Mouse (Mus musculus) kidney, postnatal 4 days (tissue): ENCODE measurements around the gene Hbq1a.
A peak's percentile ranks its signal among the peaks of the same experiment; 100 is the strongest.
"Not testable (repeated sequence)": the region's sequence is repeated elsewhere in the genome, so short reads cannot be mapped to it uniquely, and the experiment has no call there.

Experiments used
- DNase-seq, 2 experiments: peaks; one replicate each; pipeline ENCODE4 v3.0.0; 2021; ENCODE audit warnings: mixed read lengths in 2 of 2

Gene Hbq1a

GRCm38 (mm10) chr11:32285031-32285775 lies 14.7 kb upstream of the Hbq1a start:
- no peak for DNase-seq

GRCm38 (mm10) chr11:32285887-32286286 lies 14.0 kb upstream of the Hbq1a start:
- not testable (repeated sequence) for DNase-seq

GRCm38 (mm10) chr11:32286695-32287492 lies 13.0 kb upstream of the Hbq1a start, which contains the start of gene Hbq1b:
Gene Hbq1b (plus strand): TSS chr11:32286965.
- DNase-seq: peak; percentile 87 to 90

GRCm38 (mm10) chr11:32287493-32287825 lies 12.4 kb upstream of the Hbq1a start:
- DNase-seq: no peak

DNA sequence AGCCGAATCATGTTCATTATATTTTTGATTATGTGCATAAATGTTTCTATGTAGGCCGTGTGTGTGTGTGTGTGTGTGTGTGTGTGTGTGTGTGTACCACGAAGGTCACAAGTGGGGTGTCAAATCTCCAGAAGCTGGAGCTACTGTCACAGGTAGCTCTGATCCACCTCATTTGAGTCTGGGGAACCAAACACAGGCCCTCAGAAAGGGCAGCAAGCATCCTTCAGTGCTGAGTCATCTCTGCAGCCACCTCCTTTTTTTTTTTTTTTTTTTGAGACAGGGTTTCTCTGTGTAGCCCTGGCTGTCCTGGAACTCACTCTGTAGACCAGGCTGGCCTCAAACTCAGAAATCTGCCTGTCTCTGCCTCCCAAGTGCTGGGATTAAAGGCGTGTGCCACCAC lies 7.0 kb upstream of the Hbq1a start:
- not testable (repeated sequence) for DNase-seq

GRCm38 (mm10) chr11:32293479-32293878 lies 6.4 kb upstream of the Hbq1a start:
- DNase-seq: not testable (repeated sequence)

DNA sequence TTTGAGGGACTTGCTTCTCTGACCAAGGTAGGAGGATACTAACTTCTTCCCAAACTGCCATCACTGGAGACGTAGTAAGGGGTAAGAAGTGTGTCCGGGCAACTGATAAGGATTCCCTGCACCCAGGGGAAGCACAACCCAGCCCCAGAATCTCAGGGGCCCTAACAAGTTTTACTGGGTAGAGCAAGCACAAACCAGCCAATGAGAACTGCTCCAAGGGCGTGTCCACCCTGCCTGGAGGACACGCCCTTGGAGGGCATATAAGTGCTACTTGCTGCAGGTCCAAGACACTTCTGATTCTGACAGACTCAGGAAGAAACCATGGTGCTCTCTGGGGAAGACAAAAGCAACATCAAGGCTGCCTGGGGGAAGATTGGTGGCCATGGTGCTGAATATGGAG lies 3.7 kb upstream of the Hbq1a start, which contains the start of gene Hba-a2:
Gene Hba-a2, plus strand, starts transcription at position 287 of the 400 bp plus-strand sequence.
- not testable (repeated sequence) for DNase-seq

DNA sequence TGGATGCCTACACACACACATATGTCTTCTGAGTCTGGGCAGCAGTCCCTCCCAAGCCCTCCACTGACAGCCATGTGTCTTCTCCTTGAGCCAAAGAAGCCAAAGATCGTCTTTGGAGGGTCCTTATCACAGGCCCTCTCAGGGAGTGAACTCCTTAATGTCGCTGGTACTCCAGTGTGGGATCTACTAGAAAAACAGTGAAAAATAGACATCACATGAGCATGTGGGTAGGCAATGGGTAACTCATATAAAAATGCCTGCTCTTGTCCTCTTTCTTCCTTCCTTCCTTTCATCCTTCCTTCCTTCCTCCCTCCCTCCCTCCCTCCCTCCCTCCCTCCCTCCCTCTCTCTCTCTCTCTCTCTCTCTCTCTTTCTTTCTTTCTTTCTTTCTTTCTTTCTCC lies 2.5 kb upstream of the Hbq1a start:
- not testable (repeated sequence) for DNase-seq

DNA sequence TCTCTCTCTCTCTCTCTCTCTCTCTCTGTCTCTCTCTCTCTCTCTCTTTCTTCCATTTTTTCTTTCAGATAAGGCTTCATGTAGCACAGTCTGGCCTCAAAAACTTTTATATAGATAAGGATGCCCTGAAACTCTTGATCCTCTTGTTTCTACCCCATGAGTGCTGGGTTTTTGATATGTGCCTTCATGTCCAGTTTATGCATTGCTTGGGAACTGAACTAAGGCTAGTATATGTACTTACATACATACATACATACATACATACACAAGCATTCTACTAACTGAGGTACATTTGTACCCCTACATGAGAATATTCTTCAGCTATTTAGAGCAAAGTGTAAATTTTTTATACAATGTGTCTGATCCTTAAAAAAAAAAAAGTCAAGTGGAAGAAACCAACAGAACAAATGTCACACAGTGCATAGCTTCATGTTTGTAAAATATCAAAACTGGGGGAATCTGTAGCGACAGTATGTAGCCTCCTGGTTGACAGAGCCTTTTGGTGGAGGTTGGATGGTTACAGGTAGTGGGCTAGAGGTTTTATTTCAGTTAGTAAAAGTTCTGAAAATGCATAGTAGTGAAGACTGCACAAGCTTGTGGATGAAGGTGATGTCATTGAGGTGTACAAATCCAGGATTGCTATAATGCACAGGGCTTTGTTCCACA lies 1.9 kb upstream of the Hbq1a start:
- DNase-seq: no peak

DNA sequence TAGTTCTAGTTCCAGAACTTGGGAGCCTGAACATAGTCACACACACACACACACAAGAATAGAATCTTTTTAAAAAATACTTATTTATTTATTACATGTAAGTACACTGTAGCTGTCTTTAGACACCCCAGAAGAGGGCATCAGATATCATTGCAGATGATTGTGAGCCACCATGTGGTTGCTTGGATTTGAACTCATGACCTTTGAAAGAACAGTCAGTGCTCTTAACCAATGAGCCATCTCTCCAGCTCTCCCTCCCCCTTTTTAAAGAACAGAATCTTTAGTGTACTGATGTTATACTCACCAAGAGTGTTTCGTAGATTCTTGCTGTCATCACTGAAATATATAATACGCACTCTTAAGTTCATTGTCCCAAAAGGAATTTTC lies 1.3 kb upstream of the Hbq1a start:
- DNase-seq: no peak

DNA sequence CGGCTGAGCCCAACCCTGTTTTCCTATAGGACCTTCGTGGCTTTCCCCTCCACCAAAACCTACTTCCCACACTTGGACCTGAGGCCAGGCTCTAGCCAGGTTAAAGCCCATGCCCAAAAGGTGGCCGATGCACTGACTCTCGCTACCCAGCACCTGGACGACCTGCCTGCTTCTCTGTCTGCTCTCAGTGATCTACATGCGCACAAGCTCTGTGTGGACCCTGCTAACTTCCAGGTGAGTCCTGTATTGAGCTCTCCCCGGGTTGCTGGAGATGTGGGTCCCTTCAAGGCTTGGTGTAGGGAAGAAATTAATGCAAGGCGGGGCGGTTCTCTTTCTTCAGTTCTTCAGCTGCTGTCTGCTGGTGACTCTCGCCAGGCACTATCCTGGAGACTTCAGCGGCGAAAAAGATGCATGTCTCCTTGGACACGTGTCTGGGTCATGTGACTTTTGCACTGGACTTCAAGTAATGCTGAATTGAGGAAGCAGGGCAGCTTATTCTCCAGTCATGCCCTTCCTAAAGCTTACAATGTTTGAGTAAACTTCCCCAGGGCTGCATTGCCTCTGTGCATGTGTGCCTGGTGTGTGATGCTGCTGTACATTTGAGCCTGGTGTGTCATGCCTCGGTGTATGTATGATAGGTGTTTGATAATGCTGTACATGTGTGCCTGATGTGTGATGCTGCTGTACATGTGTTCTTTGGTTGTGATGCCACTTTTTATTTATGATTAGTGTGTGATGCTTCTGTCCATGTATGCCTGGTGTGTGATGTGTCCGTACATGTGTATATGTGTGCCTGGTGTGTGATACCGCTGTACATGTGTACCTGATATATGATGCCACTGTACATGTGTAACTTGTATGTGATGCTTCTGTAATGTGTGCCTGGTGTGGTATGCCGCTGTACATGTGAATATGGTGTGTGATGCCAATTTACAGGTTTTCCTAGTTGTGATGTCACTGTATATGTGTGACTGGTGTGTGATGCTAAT lies 704 bp downstream of the Hbq1a start:
- DNase-seq: no peak

- no peak for DNase-seq
These were observed 1.6 kb downstream of the Hbq1a start for GRCm38 (mm10) chr11:32301506-32301905.

DNA sequence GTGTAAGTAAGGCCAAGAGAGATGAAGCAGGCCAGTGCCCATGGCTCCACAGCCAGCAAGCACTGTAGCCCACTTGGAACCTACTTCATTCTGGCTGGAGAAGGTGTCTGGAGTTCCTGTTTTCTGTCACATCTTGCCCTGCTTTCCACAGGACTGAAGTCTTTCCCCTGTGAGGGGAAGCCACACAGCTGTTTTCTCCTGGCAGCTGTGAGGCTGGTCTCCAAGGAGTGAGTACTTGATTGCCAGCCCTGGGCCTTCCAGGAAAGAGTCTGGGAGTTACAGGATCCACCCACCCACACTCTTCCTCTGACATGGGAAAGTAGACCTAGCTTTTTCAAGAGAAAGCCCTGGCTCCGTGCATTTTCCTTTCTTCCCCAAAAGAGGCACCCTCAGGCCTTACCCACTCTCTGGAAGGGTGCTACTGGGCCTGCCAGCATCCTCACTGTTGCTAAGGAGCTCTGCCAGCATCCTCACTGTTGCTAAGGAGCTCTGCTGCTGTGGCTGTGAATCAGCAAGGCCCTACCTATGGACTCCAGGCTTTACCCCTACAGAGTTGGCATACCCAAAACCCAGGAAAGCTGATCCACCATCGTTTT lies 3.1 kb downstream of the Hbq1a start:
- no peak for DNase-seq

GRCm38 (mm10) chr11:32303455-32303854 lies 3.6 kb downstream of the Hbq1a start:
- DNase-seq: no peak

GRCm38 (mm10) chr11:32307006-32307405 lies 7.1 kb downstream of the Hbq1a start:
- no peak for DNase-seq

GRCm38 (mm10) chr11:32309446-32309845 lies 9.6 kb downstream of the Hbq1a start:
- no peak for DNase-seq

DNA sequence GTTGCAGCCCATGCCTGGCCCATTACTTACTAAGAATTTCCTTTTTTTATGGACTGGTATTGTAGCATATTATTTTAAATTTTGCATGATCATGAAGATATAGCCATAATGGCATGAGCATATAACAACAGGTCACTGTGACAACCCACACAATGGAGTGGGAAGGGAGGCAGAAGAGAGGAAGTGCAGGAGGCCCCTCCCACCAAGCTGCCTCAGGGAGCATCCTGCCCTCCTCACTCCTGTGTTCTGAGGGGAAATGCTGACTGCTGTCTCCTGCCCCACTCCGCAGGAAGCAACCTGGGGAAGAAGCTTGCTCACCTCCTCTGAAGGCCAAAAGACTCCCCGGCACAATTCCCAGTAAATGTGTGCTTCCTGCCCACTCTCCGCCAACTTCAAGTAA lies 10.1 kb downstream of the Hbq1a start:
- no peak for DNase-seq

DNA sequence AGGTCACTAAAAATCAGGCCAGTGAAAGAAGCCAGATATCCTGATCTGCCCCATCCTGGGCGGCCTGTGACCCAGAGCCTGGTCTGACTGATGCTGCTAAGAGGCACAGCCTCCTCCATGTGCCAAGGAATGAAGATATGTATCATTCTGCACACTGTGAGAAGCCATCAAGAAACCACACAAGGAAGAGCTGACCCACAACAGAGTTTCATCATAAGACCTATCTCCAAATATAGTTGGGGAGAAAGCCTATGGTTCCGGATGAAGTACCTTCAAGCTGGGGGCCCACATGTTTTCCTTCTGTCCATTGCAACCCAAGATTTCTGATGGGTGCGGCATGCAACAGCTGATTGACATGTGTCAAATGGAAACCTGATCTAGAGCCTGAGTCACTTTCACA lies 16.1 kb downstream of the Hbq1a start:
- DNase-seq: no peak

DNA sequence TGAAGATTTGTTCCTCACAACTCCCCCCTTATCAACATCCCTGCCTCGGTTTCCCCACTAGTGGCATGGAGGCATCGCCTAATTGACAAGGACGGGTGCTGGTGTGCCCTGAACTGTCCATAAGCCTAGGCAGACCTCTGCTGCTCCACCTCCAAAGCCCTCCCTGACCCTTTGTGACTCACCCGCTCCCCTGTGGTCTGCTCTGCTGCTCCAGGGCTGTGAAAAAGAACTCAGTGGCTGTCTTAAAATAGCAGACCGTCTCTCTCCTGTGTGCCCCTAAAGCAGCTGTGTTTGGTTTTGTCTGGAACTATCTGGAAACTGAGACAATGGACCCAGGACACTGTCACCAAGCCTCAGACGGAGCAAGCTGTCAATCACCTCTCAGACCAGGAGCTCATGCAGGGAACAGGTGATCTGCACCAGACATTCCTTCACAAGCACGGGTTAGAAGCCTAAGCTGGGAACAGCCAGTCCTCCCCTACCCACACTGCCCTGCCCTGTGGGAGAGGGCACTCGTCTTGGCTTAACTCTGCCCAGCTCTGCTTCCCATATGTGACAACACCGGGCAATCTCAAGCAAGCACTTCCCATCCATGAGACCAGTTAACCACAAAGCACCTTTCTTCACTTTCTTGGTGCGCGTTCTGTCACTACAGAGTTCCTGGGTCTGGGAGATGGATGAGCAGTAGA lies 20.8 kb downstream of the Hbq1a start:
- DNase-seq: no peak

DNA sequence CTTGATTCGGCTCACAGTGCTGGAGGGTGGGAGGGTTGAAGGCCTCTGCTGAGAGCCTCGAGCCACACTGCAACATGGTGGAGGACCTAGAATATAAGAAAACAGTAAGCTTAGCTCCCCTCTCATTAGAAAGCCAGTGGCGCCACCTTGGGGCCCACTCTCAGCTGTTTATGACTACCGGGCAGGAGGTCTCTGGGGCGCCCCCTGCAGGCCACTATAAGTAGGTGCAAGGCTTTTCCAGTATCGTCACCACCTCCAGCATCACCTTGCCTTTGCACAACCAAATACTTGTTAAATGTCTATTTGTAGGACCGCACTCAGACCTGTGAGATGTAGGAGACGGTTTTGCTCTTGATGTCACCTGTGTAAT lies 21.3 kb downstream of the Hbq1a start:
- DNase-seq: peak; percentile 85 to 90

GRCm38 (mm10) chr11:32324609-32325008 lies 24.7 kb downstream of the Hbq1a start:
- peak; percentile 95 for DNase-seq
